ENCODE assay signal across 7 mouse cellular contexts in genomic region chr3:145576876-145577275, GRCm38 (mm10). TPM values are rescaled to one million over a fixed set of nuclear protein-coding genes. Genes with fewer than 3 reads are reported as not detected.
DNase-seq lines count a peak whose midpoint lies in the region; ATAC-seq lines count a peak whose summit lies in the region.

No protein-coding gene starts in this region.

- H3K4me2 ChIP-seq in limb, embryonic 12.5 days = peak overlapping the region; percentile 90

- peaks cover 38% of the 10 kb centered on the region for H3K36me3 ChIP-seq in megakaryocyte, embryonic 14.5 days (replicated peaks; ENCODE audit: low read length)
- H3K36me3 ChIP-seq in forebrain, embryonic 10.5 days (replicated peaks) = peaks cover 45% of the 10 kb centered on the region
- peaks cover 34% of the 10 kb centered on the region for H3K36me3 ChIP-seq in limb, embryonic 12.5 days
- peaks cover 5% of the 10 kb centered on the region for H3K36me3 ChIP-seq in splenic B cell, adult 2 months (ENCODE audit: control insufficient read depth, insufficient read depth, low read length, poor library complexity, severe bottlenecking)

- WGBS in forebrain, embryonic 10.5 days = 31% methylated on average over 15 of the region's 15 CpGs
- 31% methylated on average over 15 of the region's 15 CpGs for WGBS in limb, embryonic 12.5 days

- peak overlapping the region; percentile 84 for H3K27ac ChIP-seq in forebrain, embryonic 10.5 days
- H3K27ac ChIP-seq in limb, embryonic 12.5 days = no peak overlapping the region

- peaks cover 36% of the 10 kb centered on the region for H3K4me1 ChIP-seq in megakaryocyte, embryonic 14.5 days
- peaks cover 14% of the 10 kb centered on the region for H3K4me1 ChIP-seq in forebrain, embryonic 10.5 days
- H3K4me1 ChIP-seq in limb, embryonic 12.5 days (replicated peaks) = peaks cover 11% of the 10 kb centered on the region

- no peaks in the 10 kb centered on the region for H3K9me3 ChIP-seq in megakaryocyte, embryonic 14.5 days
- no peaks in the 10 kb centered on the region for H3K9me3 ChIP-seq in forebrain, embryonic 10.5 days
- no peaks in the 10 kb centered on the region for H3K9me3 ChIP-seq in limb, embryonic 12.5 days

- DNase-seq in forebrain, embryonic 10.5 days (ENCODE audit: extremely low spot score, low spot score) = no peak
- DNase-seq in splenic B cell, adult 2 months (ENCODE audit: low read depth, low spot score) = peak; percentile 19
- DNase-seq in urinary bladder, adult 18-20 months (ENCODE audit: low spot score in 2 of 2) = no peak
- no peak for DNase-seq in Muller cell, postnatal 12 days (ENCODE audit: inconsistent ontology term)

- ATAC-seq in megakaryocyte, adult 5-6 weeks (ENCODE audit: poor library complexity, severe bottlenecking) = no peak
- no peak for ATAC-seq in limb, embryonic 12.5 days (ENCODE audit: insufficient number of reproducible peaks, insufficient read depth, low FRiP score, low TSS enrichment, low read depth)

- H3K27me3 ChIP-seq in megakaryocyte, embryonic 14.5 days (replicated peaks) = no peaks in the 10 kb centered on the region
- H3K27me3 ChIP-seq in forebrain, embryonic 10.5 days (ENCODE audit: poor library complexity, severe bottlenecking) = no peaks in the 10 kb centered on the region
- H3K27me3 ChIP-seq in limb, embryonic 12.5 days = no peaks in the 10 kb centered on the region
- H3K27me3 ChIP-seq in splenic B cell, adult 2 months (ENCODE audit: control insufficient read depth, insufficient read depth, low read length, poor library complexity, severe bottlenecking) = no peaks in the 10 kb centered on the region

- H3K4me3 ChIP-seq in megakaryocyte, embryonic 14.5 days (replicated peaks) = peak overlapping the region; percentile 92
- H3K4me3 ChIP-seq in forebrain, embryonic 10.5 days = peak overlapping the region; percentile 82
- H3K4me3 ChIP-seq in limb, embryonic 12.5 days (replicated peaks) = peak overlapping the region; percentile 83

- H3K9ac ChIP-seq in limb, embryonic 12.5 days (replicated peaks) = peak overlapping the region; percentile 77

RNA-seq across cellular contexts. Expression of gene Znhit6, which starts 0.9 kb away (rescaled TPM):
- 6.5 TPM in 1 of 2 replicates, not detected in the other for polyA plus RNA-seq in megakaryocyte, embryonic 14.5 days (2012; ENCODE audit: insufficient read depth, low replicate concordance)
- total RNA-seq in megakaryocyte, adult 5-6 weeks (2015) = 14.0 and 20.3 TPM in 2 replicates
- 11.4 and 13.8 TPM in 2 replicates for total RNA-seq in megakaryocyte, adult 5-6 weeks (2017)
- 49.9 and 56.8 TPM in 2 replicates for polyA plus RNA-seq in forebrain, embryonic 10.5 days (2016; fragmentation: Nextera tagmentation; extraction: Ambion mirVana)
- polyA plus RNA-seq in limb, embryonic 12.5 days (2016; fragmentation: Nextera tagmentation; extraction: Ambion mirVana) = 45.7 and 46.8 TPM in 2 replicates
